Mouse (Mus musculus) heart, embryonic 16.5 days (tissue): ENCODE data around the gene Foxb2. TPM values are rescaled to one million over a fixed set of nuclear protein-coding genes. Genes with fewer than 3 reads are reported as not detected.

ENCODE experiments used
- ATAC-seq: fragments of 200-750 bp; cut with Nextera tagmentation; replicated peaks from 2 replicates; pipeline ENCODE4 v1.8.0; 2017; ENCODE audit warnings: moderate number of reproducible peaks; ENCODE audit not compliant: insufficient read depth, low FRiP score; ENCODE audit errors: extremely low read depth
- H3K27ac ChIP-seq: fragments of 300-500 bp; sonication (generic); 2 replicates; pipeline ENCODE4 v1.5.1; 2014; ENCODE audit warnings: mild to moderate bottlenecking, low read length, control low read depth, moderate library complexity
- H3K27me3 ChIP-seq: fragments of 300-500 bp; sonication (generic); 2 replicates; pipeline ENCODE4 v1.6.1; 2014; ENCODE audit warnings: low read length, mixed read lengths; ENCODE audit not compliant: control insufficient read depth, insufficient read depth
- H3K36me3 ChIP-seq: fragments of 300-500 bp; sonication (generic); 2 replicates; pipeline ENCODE4 v1.6.1; 2014; ENCODE audit not compliant: control insufficient read depth, insufficient read depth
- H3K4me1 ChIP-seq: fragments of 300-500 bp; sonication (generic); 2 replicates; pipeline ENCODE4 v1.6.1; 2014; ENCODE audit warnings: low read length, mixed read lengths; ENCODE audit not compliant: control insufficient read depth, insufficient read depth
- H3K4me2 ChIP-seq: fragments of 300-500 bp; sonication (generic); 2 replicates; pipeline ENCODE4 v1.6.1; 2014; ENCODE audit warnings: low read depth, mild to moderate bottlenecking, control low read depth, low read length
- H3K4me3 ChIP-seq: fragments of 300-500 bp; sonication (generic); 2 replicates; pipeline ENCODE4 v1.5.1; 2014; ENCODE audit warnings: mild to moderate bottlenecking, control low read depth, low read length
- H3K9ac ChIP-seq: fragments of 300-500 bp; sonication (generic); 2 replicates; pipeline ENCODE4 v1.6.1; 2014; ENCODE audit warnings: low read length, control low read depth
- H3K9me3 ChIP-seq: fragments of 300-500 bp; sonication (generic); replicated peaks from 2 replicates; pipeline ENCODE4 v1.6.1; 2016; ENCODE audit warnings: low read length; ENCODE audit not compliant: control insufficient read depth
- WGBS: fragments of 180-500 bp; shearing (Covaris S2); extraction: QIAGEN DNeasy Blood & Tissue Kit; methylation state at CpG from one replicate; pipeline ENCODE4 v1.1.7; 2014; 5-methylcytosine and 5-hydroxymethylcytosine counted together
- polyA plus RNA-seq: library from polyadenylated mRNA; unstranded; fragments of >200 nt; fragmentation: Nextera tagmentation; extraction: Ambion mirVana; gene quantifications from 2 replicates; pipeline ENCODE4 v1.2.1, GENCODE M21; 2015

The Foxb2 gene
- not detected in 2 replicates for polyA plus RNA-seq

DNA sequence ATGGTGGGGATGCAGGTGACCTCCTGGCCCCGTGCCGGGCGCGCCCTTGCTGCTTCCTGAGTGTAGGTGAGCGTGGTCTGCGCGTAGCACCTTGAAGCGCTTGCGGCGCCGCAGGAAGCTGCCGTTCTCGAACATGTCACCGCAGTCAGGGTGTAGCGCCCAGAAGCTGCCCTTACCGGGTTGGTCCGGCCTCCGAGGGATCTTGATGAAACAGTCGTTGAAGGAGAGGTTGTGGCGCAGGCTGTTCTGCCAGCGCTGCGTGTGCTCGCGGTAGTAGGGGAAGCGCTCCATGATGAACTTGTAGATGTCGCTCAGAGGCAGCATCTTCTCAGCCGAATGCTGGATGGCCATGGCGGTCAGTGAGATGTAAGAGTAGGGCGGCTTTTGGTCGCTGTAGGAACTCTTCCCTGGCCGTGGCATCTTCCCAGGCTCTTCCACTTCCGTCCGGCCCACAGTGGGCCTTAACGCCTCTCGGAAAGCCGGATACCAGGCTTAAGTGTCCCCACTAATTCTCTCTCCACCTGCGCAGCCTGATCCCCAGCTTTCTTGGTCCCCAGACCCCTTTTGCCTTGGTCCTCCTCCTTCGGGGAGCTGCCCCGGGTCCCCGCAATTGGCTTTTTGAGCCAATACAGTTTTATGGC lies at the start of gene Foxb2:
Foxb2 (minus strand) TSS at position 585 of the 641 bp plus-strand sequence.
- WGBS = 1% methylated on average over 40 of the region's 40 CpGs
- H3K27ac ChIP-seq = no peak within 1 kb of the TSS
- peaks cover 80% of the 10 kb centered on the region for H3K27me3 ChIP-seq
- no peak within 1 kb of the TSS for H3K9ac ChIP-seq
- H3K36me3 ChIP-seq = no peaks in the 10 kb centered on the region
- no peak for ATAC-seq
- H3K4me1 ChIP-seq = peaks cover 26% of the 10 kb centered on the region
- H3K9me3 ChIP-seq = no peaks in the 10 kb centered on the region
- peak within 1 kb of the TSS; percentile 73 for H3K4me2 ChIP-seq
- H3K4me3 ChIP-seq = peak within 1 kb of the TSS; percentile 55

DNA sequence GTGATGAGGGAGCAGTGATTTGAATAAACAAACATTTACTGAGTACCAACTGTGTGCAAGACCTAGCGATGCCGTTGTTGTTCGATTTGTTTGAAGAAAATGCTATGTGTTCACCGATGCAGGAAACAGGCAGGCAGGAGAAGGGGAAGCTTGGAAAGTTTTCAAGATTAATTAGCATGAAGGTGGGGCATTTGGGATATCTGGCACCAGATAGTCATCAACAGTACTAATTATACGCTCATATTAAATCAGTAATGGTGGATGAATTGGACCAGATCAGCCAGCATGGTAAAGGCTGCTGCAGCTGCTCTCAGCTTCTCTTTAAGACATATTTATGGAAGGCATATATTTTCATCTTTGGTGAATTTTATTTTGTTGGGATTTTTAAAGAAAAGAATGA lies 37.9 kb upstream of the Foxb2 start:
- no peak for ATAC-seq
- 82% methylated on average over 5 of the region's 5 CpGs for WGBS

DNA sequence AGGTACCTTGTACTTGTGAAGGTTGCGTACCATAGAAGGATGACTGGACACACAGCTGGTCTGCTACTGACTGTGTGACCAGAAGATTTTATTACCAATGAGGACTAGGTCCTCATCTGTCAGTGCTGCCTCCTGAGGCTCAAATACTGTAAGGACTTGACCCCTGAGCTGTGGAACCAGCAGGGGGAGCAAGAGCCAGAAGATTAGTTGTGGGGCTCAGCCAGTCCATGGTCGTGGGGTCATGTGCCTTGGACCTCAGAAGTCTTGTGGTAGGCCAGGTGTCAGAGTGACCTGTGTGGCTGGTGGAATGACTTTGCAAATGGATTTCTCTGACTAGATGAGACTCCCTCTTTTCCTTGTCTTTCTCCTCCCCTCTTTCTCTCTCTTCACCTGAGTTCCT lies 29.5 kb upstream of the Foxb2 start:
- Histone ChIP-seq H3K4me1 (no peaks in the 10 kb centered on the region), H3K27ac (no peak overlapping the region), H3K9me3 (no peaks in the 10 kb centered on the region), H3K27me3 (no peaks in the 10 kb centered on the region), H3K4me3 (no peak overlapping the region), H3K36me3 (no peaks in the 10 kb centered on the region), H3K9ac (no peak overlapping the region), H3K4me2 (no peak overlapping the region)
- 56% methylated on average over 2 of the region's 2 CpGs for WGBS
- ATAC-seq = no peak

More for the DNA sequence above, 37.9 kb upstream of the Foxb2 start:
- Histone ChIP-seq H3K4me1 (no peaks in the 10 kb centered on the region), H3K9ac (no peak overlapping the region), H3K4me2 (no peak overlapping the region), H3K27me3 (no peaks in the 10 kb centered on the region), H3K9me3 (no peaks in the 10 kb centered on the region), H3K36me3 (no peaks in the 10 kb centered on the region), H3K27ac (no peak overlapping the region), H3K4me3 (no peak overlapping the region)

DNA sequence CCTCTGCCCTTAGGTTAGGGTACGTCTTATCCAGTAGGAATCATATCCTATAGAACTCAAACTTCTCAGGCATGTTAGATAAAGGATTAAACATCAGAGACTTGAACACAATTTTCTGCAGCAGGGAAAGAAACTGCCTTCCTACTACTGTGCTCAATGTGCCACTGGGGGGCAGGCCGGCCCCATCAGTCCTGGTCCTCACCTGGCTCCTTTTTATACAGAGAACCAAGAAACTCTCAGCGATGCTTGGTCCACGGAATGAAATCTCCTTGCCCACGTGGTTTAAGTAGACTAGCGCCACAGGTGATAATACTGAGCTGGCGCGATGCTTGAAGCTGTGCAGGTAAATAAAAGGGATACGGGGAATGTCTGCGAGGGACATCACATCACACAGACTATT lies 26.1 kb upstream of the Foxb2 start:
- ATAC-seq = no peak
- no peak overlapping the region for H3K9ac ChIP-seq
- no peaks in the 10 kb centered on the region for H3K9me3 ChIP-seq
- H3K4me3 ChIP-seq = no peak overlapping the region
- no peak overlapping the region for H3K27ac ChIP-seq
- WGBS = 44% methylated on average over 10 of the region's 10 CpGs
- H3K36me3 ChIP-seq = no peaks in the 10 kb centered on the region
- no peaks in the 10 kb centered on the region for H3K4me1 ChIP-seq
- no peaks in the 10 kb centered on the region for H3K27me3 ChIP-seq
- H3K4me2 ChIP-seq = no peak overlapping the region

DNA sequence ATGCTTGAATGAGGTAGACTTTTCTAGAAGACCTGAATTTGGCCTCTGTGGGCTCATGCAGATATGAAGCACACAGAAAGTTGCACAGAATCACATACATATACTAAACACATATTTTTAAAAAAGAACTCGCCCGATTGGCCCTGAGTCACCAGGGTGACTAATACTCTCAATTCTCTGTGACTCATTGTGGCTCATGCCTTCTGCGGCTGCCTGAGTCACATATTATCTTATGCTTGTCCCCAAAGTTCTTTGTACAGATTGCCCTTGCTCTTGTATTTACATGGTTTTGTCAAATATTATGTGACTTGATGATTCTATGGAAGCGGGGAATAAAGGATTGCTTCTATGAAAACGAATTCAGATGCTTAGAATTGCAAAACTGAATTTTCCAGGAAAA lies 25.0 kb upstream of the Foxb2 start:
- H3K27ac ChIP-seq = no peak overlapping the region
- WGBS = 83% methylated on average over 5 of the region's 5 CpGs
- no peaks in the 10 kb centered on the region for H3K27me3 ChIP-seq
- no peaks in the 10 kb centered on the region for H3K9me3 ChIP-seq
- no peaks in the 10 kb centered on the region for H3K36me3 ChIP-seq
- H3K4me3 ChIP-seq = no peak overlapping the region
- no peak overlapping the region for H3K4me2 ChIP-seq
- no peaks in the 10 kb centered on the region for H3K4me1 ChIP-seq
- H3K9ac ChIP-seq = no peak overlapping the region
- no peak for ATAC-seq

DNA sequence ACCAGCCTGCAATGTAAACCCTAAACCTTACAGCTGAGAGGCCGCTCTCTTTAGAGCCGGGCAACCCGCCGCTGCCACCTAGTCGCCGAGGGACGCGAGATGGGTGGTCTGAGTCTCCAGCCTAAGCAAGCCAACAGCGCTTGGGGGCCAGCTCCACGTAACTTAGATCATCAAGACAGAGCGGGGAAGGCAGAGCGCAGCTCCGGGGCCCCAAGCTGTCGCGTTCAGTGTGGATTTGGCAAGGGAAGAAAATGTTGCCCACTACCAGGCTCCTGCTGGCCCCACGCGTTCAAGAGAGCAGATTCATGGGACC lies 2.8 kb upstream of the Foxb2 start:
- Histone ChIP-seq H3K36me3 (no peaks in the 10 kb centered on the region), H3K4me1 (peaks cover 24% of the 10 kb centered on the region), H3K9ac (no peak overlapping the region), H3K4me2 (no peak overlapping the region), H3K27me3 (peaks cover 76% of the 10 kb centered on the region), H3K9me3 (no peaks in the 10 kb centered on the region), H3K27ac (no peak overlapping the region), H3K4me3 (no peak overlapping the region; the same call in 1 of the 2 replicates)
- under 1% methylated on average over 17 of the region's 17 CpGs for WGBS
- ATAC-seq = no peak

DNA sequence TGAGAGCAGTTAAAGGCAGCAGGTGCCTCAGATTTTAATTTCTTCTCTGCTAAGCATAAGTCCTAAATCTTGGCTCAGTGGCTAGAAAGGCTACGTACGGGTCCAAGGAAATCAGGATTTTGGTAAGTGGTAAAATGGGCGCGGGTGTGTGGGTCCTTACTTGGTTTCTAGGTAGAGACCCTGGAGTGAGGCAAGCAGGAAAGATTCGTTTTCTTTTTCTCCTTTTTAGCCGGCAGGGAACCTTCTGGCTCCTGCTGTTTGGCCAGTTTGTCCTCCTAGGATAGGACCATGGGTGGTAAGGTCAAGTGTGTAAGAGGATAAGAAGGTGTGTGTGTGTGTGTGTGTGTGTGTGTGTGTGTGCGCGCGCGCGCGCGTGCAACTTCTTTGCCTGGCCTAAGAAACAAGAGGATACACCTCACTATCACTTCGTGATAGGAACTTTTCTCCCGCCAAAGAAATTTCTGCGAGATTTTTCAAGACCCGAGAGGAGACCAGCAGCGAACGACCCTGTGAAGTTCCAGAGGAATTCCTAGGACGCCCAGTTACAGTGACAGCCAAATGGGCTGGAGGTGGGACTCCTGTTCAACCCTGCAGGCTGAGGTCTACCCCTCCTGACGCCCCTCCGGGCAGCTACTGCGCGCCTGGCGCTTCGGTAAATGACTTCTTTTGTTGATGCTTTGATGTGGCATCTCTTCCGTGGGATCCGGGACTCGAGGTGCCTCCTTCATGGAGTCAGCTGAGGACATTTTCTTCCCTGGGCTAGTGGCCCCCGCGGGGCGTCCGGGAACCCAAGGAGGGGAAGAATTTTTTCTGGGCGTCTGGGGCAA lies 2.2 kb upstream of the Foxb2 start:
- H3K4me1 ChIP-seq = peaks cover 24% of the 10 kb centered on the region
- no peaks in the 10 kb centered on the region for H3K36me3 ChIP-seq
- WGBS = 1% methylated on average over 34 of the region's 34 CpGs
- no peak for ATAC-seq
- H3K9ac ChIP-seq = no peak overlapping the region
- no peak overlapping the region; the same call in 1 of the 2 replicates for H3K4me3 ChIP-seq
- peaks cover 76% of the 10 kb centered on the region for H3K27me3 ChIP-seq
- no peak overlapping the region for H3K4me2 ChIP-seq
- no peak overlapping the region for H3K27ac ChIP-seq
- no peaks in the 10 kb centered on the region for H3K9me3 ChIP-seq

DNA sequence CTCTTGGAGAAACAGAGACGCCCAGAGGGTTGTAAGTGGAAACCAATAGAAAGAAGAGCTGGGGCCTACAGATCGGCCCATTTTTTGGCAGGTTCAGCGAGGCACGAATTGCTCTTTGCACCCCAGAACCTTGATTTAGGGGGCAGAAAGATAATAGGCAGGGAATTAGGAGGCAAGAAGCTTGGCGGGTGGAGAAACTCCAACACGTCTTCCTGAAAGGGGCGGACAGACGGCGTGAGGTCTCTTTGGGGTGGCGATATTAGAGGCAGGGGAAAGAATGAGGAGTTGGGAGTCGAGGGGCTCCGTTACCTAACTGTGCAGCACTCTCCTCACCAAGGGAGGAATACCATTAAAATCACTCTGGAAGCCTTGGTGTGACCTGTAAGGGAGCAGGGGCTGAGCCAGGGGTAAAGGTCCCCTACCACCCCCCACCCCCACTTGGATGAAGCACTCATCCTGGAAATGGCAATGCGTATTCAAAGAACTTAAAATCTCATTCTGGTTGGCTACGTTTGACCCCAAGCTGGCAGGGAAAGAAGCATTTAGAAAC lies 1.5 kb upstream of the Foxb2 start:
- Histone ChIP-seq H3K4me3 (peak overlapping the region; percentile 55; the same call in 1 of the 2 replicates), H3K9ac (no peak overlapping the region), H3K4me2 (no peak overlapping the region; the same call in 1 of the 2 replicates), H3K27me3 (peaks cover 76% of the 10 kb centered on the region), H3K9me3 (no peaks in the 10 kb centered on the region), H3K4me1 (peaks cover 24% of the 10 kb centered on the region), H3K27ac (no peak overlapping the region), H3K36me3 (no peaks in the 10 kb centered on the region)
- ATAC-seq = no peak
- WGBS = 5% methylated on average over 14 of the region's 14 CpGs
